14 mouse cellular contexts compared by ENCODE assay signal in genomic region chr3:85264546-85264945, GRCm38 (mm10).
"Had no signal": no experiment of that assay in that cellular context is flagged by ENCODE, and none has a peak within 500 bp of the region (broad histone marks: within the 10 kb centered on the region; RNA-seq: fewer than 3 reads in every experiment).

No protein-coding gene starts in this region.

- H3K27me3 ChIP-seq: limb, embryonic 15.5 days; liver, embryonic 15.5 days; midbrain, embryonic 13.5 days; neural tube, embryonic 15.5 days had no signal

- H3K9me3 ChIP-seq: limb, embryonic 15.5 days; liver, embryonic 15.5 days; midbrain, embryonic 13.5 days; neural tube, embryonic 15.5 days had no signal

- H3K9ac ChIP-seq: limb, embryonic 15.5 days; liver, embryonic 15.5 days; lung, embryonic 14.5 days; midbrain, embryonic 13.5 days; neural tube, embryonic 15.5 days had no signal

- H3K4me3 ChIP-seq: limb, embryonic 15.5 days; liver, embryonic 15.5 days; midbrain, embryonic 13.5 days; myocyte; neural tube, embryonic 15.5 days had no signal

- H3K4me1 ChIP-seq: limb, embryonic 15.5 days; liver, embryonic 15.5 days; midbrain, embryonic 13.5 days; neural tube, embryonic 15.5 days had no signal

- DNase-seq: kidney, adult 11 months; kidney, adult 9 months; kidney, postnatal 36 days; lung, embryonic 14.5 days; lung, postnatal 10 days; lung, postnatal 4 days; thymus, postnatal 4 days had no signal

- H3K4me2 ChIP-seq: limb, embryonic 15.5 days; liver, embryonic 15.5 days; lung, embryonic 14.5 days; midbrain, embryonic 13.5 days; neural tube, embryonic 15.5 days had no signal

- ATAC-seq: midbrain, embryonic 13.5 days had no signal

- H3K27ac ChIP-seq: kidney, postnatal 0 days; limb, embryonic 15.5 days; liver, embryonic 15.5 days; midbrain, embryonic 13.5 days; neural tube, embryonic 15.5 days; stomach, postnatal 0 days had no signal

- H3K36me3 ChIP-seq: limb, embryonic 15.5 days; liver, embryonic 15.5 days; midbrain, embryonic 13.5 days; neural tube, embryonic 15.5 days had no signal
